Mouse (Mus musculus) forebrain, embryonic 16.5 days (tissue): ENCODE data around the gene Gtf3c4. TPM values are rescaled to one million over a fixed set of nuclear protein-coding genes. Genes with fewer than 3 reads are reported as not detected.

ENCODE experiments used
- ATAC-seq: fragments of 200-750 bp; cut with Nextera tagmentation; 2 replicates; pipeline ENCODE4 v1.8.0; 2017; ENCODE audit warnings: mild to moderate bottlenecking, moderate library complexity
- H3K27ac ChIP-seq: fragments of 300-500 bp; sonication (generic); 2 replicates; pipeline ENCODE4 v1.5.1; 2014; ENCODE audit warnings: low read length, control low read depth
- H3K27me3 ChIP-seq: fragments of 300-500 bp; sonication (generic); replicated peaks from 2 replicates; pipeline ENCODE4 v1.6.1; 2014; ENCODE audit warnings: low read length; ENCODE audit not compliant: control insufficient read depth, insufficient read depth
- H3K36me3 ChIP-seq: fragments of 300-500 bp; sonication (generic); 2 replicates; pipeline ENCODE4 v1.6.1; 2014; ENCODE audit not compliant: control insufficient read depth, insufficient read depth
- H3K4me1 ChIP-seq: fragments of 300-500 bp; sonication (generic); replicated peaks from 2 replicates; pipeline ENCODE4 v1.6.1; 2014; ENCODE audit warnings: low read length; ENCODE audit not compliant: control insufficient read depth, insufficient read depth
- H3K4me2 ChIP-seq: fragments of 300-500 bp; sonication (generic); 2 replicates; pipeline ENCODE4 v1.6.1; 2014; ENCODE audit warnings: mild to moderate bottlenecking, low read length, control low read depth
- H3K4me3 ChIP-seq: fragments of 300-500 bp; sonication (generic); replicated peaks from 2 replicates; pipeline ENCODE4 v1.5.1; 2014; ENCODE audit warnings: mild to moderate bottlenecking, low read length, control low read depth
- H3K9ac ChIP-seq: fragments of 300-500 bp; sonication (generic); replicated peaks from 2 replicates; pipeline ENCODE4 v1.6.1; 2014; ENCODE audit warnings: low read depth, low read length, control low read depth
- H3K9me3 ChIP-seq: fragments of 300-500 bp; sonication (generic); 2 replicates; pipeline ENCODE4 v1.6.1; 2016; ENCODE audit warnings: low read length; ENCODE audit not compliant: control insufficient read depth
- WGBS: fragments of 180-500 bp; shearing (Covaris S2); extraction: QIAGEN DNeasy Blood & Tissue Kit; methylation state at CpG from one replicate; pipeline ENCODE4 v1.1.7; 2014; 5-methylcytosine and 5-hydroxymethylcytosine counted together
- polyA plus RNA-seq: library from polyadenylated mRNA; unstranded; fragments of >200 nt; fragmentation: Nextera tagmentation; extraction: Ambion mirVana; gene quantifications from 2 replicates; pipeline ENCODE4 v1.2.1, GENCODE M21; 2015

The Gtf3c4 gene
- polyA plus RNA-seq, 1 experiment from 2014 or later, result 21.2 TPM

DNA sequence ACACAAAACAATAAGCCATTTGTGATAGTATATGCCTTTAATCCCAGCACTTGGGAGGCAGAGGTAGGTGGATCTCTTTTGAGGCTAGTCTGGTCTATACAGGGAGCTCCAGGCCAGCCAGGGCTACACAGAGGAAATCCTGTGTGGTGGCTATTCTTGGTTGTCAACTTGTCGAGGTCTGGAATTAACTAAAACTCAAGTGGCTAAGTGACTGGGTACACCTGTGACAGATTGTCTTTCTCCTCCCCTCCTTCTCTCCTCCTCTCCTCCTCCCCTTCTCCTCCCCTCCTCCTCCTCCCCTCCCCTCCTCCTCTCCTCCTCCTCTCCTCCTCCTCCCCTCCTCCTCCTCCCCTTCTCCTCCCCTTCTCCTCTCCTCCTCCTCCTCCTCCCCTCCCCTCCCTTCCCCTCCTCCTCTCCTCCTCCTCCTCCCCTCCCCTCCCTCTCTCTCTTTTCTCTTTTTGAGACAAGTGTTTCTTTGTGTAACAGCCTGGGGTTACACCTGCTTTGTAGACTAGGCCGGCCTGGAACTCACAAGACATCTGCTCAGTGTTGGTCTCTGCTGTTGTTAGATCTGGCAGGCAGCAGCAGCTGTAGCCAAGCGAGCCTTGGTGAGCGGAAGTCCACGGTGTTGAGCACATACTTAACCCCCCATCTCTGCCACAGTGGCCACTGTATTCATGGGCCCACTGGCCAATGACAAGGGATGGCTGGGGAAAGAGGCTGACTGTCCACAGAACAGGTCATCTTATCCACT, 29.7 kb downstream of the Gtf3c4 start:
- WGBS, result 20% methylated on average over 5 of the region's 5 CpGs
- Histone ChIP-seq H3K4me1 (no peaks in the 10 kb centered on the region), H3K27ac (no peak overlapping the region), H3K9ac (no peak overlapping the region), H3K9me3 (no peaks in the 10 kb centered on the region), H3K4me3 (no peak overlapping the region), H3K36me3 (no peaks in the 10 kb centered on the region), H3K4me2 (no peak overlapping the region), H3K27me3 (peaks cover 4% of the 10 kb centered on the region; the same call in 1 of the 2 replicates)
- ATAC-seq, result no peak

DNA sequence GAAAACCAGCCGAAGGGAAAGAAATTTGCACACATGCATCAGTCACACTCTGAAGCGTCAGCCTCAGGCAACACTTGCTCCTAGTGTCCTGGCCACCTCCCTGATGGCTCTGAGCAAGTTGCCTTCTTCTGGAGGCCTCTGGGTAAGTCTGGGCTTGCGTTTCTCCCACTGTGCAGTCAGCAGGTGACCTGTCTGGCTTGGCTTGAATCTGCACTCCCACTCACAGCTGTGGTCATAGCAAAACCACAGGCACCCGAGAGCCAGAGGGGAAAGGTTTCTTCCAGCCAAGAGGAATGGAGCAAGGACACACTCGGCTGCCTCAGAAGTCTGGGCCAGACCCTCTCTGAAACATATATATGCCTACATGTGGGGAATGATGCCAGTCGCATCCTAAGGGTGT, 31.3 kb downstream of the Gtf3c4 start:
- Histone ChIP-seq H3K27me3 (peaks cover 4% of the 10 kb centered on the region; the same call in 1 of the 2 replicates), H3K27ac (no peak overlapping the region), H3K4me2 (no peak overlapping the region), H3K9ac (no peak overlapping the region), H3K36me3 (no peaks in the 10 kb centered on the region), H3K4me1 (no peaks in the 10 kb centered on the region), H3K4me3 (no peak overlapping the region), H3K9me3 (no peaks in the 10 kb centered on the region)
- 78% methylated on average over 6 of the region's 6 CpGs for WGBS
- no peak for ATAC-seq

DNA sequence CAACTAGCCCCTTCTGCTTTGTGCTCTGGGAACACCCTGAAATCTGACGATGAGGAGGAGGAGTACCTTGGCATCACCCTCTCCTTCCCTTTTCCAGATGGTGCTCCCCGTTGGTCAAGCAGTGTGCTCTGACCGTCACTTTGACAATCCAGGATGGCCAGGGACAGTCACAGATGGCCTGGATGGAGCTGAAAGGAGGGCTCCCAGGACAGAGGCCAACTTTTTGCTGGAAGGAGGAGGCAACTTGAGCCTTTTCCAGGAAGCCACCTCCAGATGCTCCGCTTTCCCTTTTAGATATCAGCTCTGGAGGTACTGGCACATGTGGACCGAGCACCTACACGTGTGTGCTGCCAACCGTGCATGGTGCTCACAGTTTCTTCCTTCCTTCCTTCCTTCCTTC, 36.8 kb downstream of the Gtf3c4 start:
- Histone ChIP-seq H3K4me1 (peaks cover 13% of the 10 kb centered on the region), H3K36me3 (no peaks in the 10 kb centered on the region), H3K27ac (no peak overlapping the region), H3K9me3 (no peaks in the 10 kb centered on the region), H3K4me2 (no peak overlapping the region), H3K9ac (no peak overlapping the region), H3K4me3 (no peak overlapping the region), H3K27me3 (peaks cover 3% of the 10 kb centered on the region; the same call in 1 of the 2 replicates)
- no peak for ATAC-seq
- WGBS, result 82% methylated on average over 7 of the region's 7 CpGs

DNA sequence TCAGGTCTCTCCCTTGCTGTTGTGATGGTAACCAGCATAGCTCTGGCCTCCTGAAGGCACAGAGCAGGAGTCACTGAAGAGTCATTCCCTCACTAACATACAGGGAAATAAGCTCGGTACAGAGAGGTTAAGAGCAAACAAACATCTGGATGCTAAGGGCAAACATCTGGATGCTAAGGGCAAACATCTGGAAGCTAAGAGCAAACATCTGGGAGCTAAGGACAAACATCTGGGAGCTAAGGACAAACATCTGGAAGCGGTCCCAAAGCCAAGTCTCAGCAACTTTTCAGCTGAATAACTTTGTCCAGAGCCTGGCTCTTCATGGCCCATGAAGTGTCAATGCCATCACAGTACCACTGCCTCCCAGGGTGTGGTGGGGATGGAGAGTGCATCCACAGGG, 40.6 kb downstream of the Gtf3c4 start:
- H3K36me3 ChIP-seq, result no peaks in the 10 kb centered on the region
- no peak overlapping the region for H3K4me3 ChIP-seq
- no peak for ATAC-seq
- peaks cover 3% of the 10 kb centered on the region; the same call in 1 of the 2 replicates for H3K27me3 ChIP-seq
- H3K4me1 ChIP-seq, result peaks cover 31% of the 10 kb centered on the region
- no peaks in the 10 kb centered on the region for H3K9me3 ChIP-seq
- H3K4me2 ChIP-seq, result no peak overlapping the region
- no peak overlapping the region for H3K9ac ChIP-seq
- no peak overlapping the region for H3K27ac ChIP-seq
- WGBS, result 82% methylated on average over 2 of the region's 2 CpGs

DNA sequence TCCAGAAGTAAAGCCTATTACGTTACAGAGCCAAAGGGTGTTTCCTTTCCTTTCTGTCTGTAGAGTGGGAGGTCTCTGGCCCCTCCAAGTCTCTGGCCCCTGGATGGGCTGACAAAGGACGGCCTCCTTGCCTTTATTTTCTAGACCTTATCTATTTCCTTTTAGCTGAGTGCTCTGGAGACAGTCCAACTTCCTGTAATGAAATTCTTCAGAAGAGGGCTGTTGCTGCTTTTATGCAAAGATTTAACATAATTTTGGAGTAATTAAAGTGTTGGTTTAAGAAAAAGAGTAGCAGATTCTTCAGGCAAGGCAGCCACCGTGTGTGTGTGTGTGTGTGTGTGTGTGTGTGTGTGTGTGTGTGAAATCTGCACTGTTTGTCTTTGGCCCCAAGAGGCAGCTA, 41.8 kb downstream of the Gtf3c4 start:
- ATAC-seq, result 0 out of 2 replicates have a peak, but pooled peaks have one; percentile 8

DNA sequence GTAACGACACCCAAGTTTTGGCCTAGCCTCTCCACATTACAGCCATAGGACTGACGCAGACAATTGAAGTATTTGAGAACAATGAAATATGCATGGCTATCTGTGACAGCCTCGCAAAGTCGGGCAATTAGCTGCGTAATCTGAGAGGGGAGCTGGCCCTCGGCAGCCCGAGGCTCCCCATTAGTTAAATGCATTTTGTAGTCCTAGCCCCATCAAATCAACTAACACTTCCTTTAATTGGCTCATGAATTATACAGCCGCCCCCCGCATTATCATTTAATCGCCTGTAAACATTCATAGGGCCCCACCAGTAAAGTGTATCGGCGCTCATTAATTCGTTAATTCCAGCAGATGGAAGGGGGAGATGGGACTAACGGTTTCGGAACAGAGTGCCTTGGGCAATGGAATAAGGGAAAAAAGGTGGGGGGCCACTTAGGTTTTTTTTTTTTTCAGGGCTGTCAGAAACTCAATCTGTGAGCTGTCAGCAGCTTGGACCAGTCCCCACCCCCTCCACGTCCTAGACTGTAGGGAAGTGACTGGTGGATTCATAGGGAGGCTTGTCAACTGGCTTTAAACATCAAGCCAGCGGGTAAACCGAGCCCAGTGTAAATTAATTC, 42.6 kb downstream of the Gtf3c4 start:
- peak; percentile 94 for ATAC-seq
- 6% methylated on average over 18 of the region's 18 CpGs for WGBS

More for the DNA sequence above, 41.8 kb downstream of the Gtf3c4 start:
- no peak overlapping the region for H3K4me3 ChIP-seq
- no peaks in the 10 kb centered on the region for H3K9me3 ChIP-seq
- H3K9ac ChIP-seq, result no peak overlapping the region
- H3K4me2 ChIP-seq, result peak overlapping the region; percentile 35
- H3K36me3 ChIP-seq, result no peaks in the 10 kb centered on the region
- peaks cover 31% of the 10 kb centered on the region for H3K4me1 ChIP-seq
- 10% methylated on average over 3 of the region's 3 CpGs for WGBS
- H3K27ac ChIP-seq, result peak overlapping the region; percentile 84
- H3K27me3 ChIP-seq, result peaks cover 6% of the 10 kb centered on the region; the same call in 1 of the 2 replicates

DNA sequence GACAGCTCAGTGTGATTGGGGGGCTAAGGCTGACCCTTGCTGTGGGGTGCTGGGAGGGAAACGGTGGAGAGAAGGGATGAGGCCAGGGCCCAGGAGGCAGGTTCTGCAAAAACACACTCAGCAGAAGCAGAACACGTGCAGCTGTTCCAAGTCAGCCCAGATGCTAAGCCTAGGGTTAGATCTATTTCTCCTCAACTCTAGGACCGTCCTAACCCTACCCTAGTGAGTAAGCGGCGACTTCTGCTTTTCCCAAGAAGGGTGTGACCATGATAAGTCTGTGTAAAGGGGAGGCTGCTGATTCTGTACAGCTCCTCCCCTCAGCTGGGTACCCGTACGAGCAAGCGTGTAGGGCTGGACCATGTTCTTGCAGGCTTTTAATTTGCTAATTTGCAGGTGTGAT, 43.9 kb downstream of the Gtf3c4 start:
- Histone ChIP-seq H3K27me3 (0 out of 2 replicates have a peak, but pooled peaks cover 7% of the 10 kb centered on the region), H3K36me3 (no peaks in the 10 kb centered on the region), H3K27ac (no peak overlapping the region), H3K9me3 (no peaks in the 10 kb centered on the region), H3K4me3 (no peak overlapping the region), H3K4me1 (peaks cover 31% of the 10 kb centered on the region), H3K9ac (no peak overlapping the region), H3K4me2 (no peak overlapping the region)
- 59% methylated on average over 8 of the region's 8 CpGs for WGBS
- no peak for ATAC-seq

More for the DNA sequence above, 42.6 kb downstream of the Gtf3c4 start:
- no peak overlapping the region for H3K9ac ChIP-seq
- H3K27me3 ChIP-seq, result peaks cover 6% of the 10 kb centered on the region; the same call in 1 of the 2 replicates
- peak overlapping the region; percentile 73 for H3K27ac ChIP-seq
- no peaks in the 10 kb centered on the region for H3K9me3 ChIP-seq
- no peak overlapping the region for H3K4me3 ChIP-seq
- H3K4me2 ChIP-seq, result peak overlapping the region; percentile 35
- H3K36me3 ChIP-seq, result no peaks in the 10 kb centered on the region
- peaks cover 35% of the 10 kb centered on the region for H3K4me1 ChIP-seq

DNA sequence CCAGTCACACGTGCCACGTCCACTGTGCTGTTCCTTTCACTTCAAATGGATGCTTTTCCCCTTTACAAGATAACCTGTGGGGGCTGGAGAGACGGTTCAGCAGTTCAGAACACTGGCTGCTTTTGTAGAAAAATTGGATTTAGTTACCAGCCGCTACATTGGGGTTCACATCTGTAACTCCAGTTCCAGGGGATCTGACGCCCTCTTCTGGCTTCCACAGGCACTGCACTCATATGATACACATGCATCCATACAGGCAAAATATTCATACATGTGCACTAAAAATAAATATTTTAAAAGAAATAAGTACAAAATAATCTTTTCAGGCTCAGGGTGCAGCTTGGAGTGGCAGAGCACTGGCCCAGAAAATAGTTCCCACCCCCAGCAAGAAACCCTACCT, 45.5 kb downstream of the Gtf3c4 start:
- Histone ChIP-seq H3K36me3 (no peaks in the 10 kb centered on the region), H3K4me1 (peaks cover 31% of the 10 kb centered on the region), H3K27ac (no peak overlapping the region), H3K4me3 (no peak overlapping the region), H3K9ac (no peak overlapping the region), H3K4me2 (no peak overlapping the region), H3K27me3 (peaks cover 17% of the 10 kb centered on the region), H3K9me3 (no peaks in the 10 kb centered on the region)
- ATAC-seq, result no peak
- 74% methylated on average over 5 of the region's 5 CpGs for WGBS

DNA sequence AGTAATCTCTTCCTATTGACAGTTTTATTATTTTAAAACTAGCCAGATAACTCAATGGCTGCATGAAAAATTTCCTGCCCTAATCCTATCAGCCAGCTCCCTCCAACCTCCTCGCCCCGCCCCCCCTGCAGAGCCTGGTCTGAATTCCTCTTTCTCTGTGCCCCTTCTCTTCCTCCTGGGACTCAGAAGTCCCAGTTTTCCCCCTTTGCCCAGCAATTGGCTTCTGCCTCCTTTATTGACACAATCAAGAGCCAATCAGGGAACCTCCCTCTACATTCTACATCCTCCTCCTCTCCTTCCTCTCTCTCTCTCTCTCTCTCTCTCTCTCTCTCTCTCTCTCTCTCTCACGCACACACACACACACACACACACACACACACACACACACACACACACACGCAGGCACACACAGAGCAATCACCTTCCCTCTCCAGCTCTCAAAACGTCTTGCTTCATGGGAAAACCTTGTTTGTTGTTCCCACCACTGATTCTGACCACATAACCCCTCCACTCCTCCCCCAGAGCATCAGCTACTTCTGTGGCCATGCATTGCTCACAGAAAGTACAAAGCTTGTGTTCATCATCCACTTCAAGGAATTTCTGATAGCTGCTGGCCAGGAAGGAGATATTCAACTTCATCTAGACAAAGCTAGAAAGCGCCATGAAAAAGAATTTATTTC, 47.1 kb downstream of the Gtf3c4 start:
- H3K27ac ChIP-seq, result no peak overlapping the region

More for the DNA sequence above, 47.1 kb downstream of the Gtf3c4 start:
- H3K9ac ChIP-seq, result no peak overlapping the region
- peak overlapping the region; percentile 39 for H3K4me2 ChIP-seq
- peaks cover 22% of the 10 kb centered on the region for H3K4me1 ChIP-seq
- peak; percentile 41; the same call in 1 of the 2 replicates for ATAC-seq
- H3K4me3 ChIP-seq, result no peak overlapping the region
- no peaks in the 10 kb centered on the region for H3K9me3 ChIP-seq
- 23% methylated on average over 5 of the region's 6 CpGs for WGBS
- H3K27me3 ChIP-seq, result peaks cover 27% of the 10 kb centered on the region
- H3K36me3 ChIP-seq, result no peaks in the 10 kb centered on the region
